Mouse (Mus musculus) spleen, adult 2 months (tissue): ENCODE measurements around the gene Zfr.

Experiments
- CTCF ChIP-seq: fragments of 200-500 bp; IDR thresholded peaks from 2 replicates; pipeline ENCODE4 v1.5.1; 2011; ENCODE audit warnings: mild to moderate bottlenecking, inconsistent platforms; ENCODE audit not compliant: insufficient read depth, insufficient read length, insufficient replicate concordance; ENCODE audit errors: extremely low read depth
- POLR2A ChIP-seq: fragments of 200-500 bp; IDR thresholded peaks from 2 replicates; pipeline ENCODE4 v1.6.1; 2011; ENCODE audit warnings: low read depth, low read length, inconsistent platforms

GRCm38 (mm10) chr15:12091781-12092458 lies 25.7 kb upstream of the Zfr start:
- TF ChIP-seq CTCF, result peak; percentile 70; the same call in 1 of the 2 replicates
- TF ChIP-seq POLR2A, result no peak
